Mouse (Mus musculus) embryonic facial prominence, embryonic 10.5 days (tissue): ENCODE data around the gene Ankle1. TPM values are rescaled to one million over a fixed set of nuclear protein-coding genes. Genes with fewer than 3 reads are reported as not detected.
A peak's percentile ranks its signal among the peaks of the same experiment; 100 is the strongest.

ENCODE experiments used
- DNase-seq: peaks from one replicate; pipeline ENCODE4 v3.0.0-alpha.2; 2017; ENCODE audit warnings: low spot score
- H3K27ac ChIP-seq: fragments of 300-500 bp; sonication (generic); replicated peaks from 2 replicates; pipeline ENCODE4 v1.5.1; 2016; ENCODE audit warnings: mild to moderate bottlenecking
- H3K27me3 ChIP-seq: fragments of 300-500 bp; sonication (generic); replicated peaks from 2 replicates; pipeline ENCODE4 v1.6.1; 2016; ENCODE audit warnings: low read depth, mild to moderate bottlenecking; ENCODE audit not compliant: poor library complexity, severe bottlenecking
- H3K36me3 ChIP-seq: fragments of 300-500 bp; sonication (generic); replicated peaks from 2 replicates; pipeline ENCODE4 v1.6.1; 2016; ENCODE audit warnings: mild to moderate bottlenecking, moderate library complexity
- H3K4me1 ChIP-seq: fragments of 300-500 bp; sonication (generic); 2 replicates; pipeline ENCODE4 v1.6.1; 2016
- H3K4me3 ChIP-seq: fragments of 300-500 bp; sonication (generic); 2 replicates; pipeline ENCODE4 v1.5.1; 2016; ENCODE audit warnings: mild to moderate bottlenecking, moderate library complexity
- H3K9me3 ChIP-seq: fragments of 300-500 bp; sonication (generic); 2 replicates; pipeline ENCODE4 v1.6.1; 2016; ENCODE audit warnings: mild to moderate bottlenecking
- WGBS: fragments of 180-500 bp; shearing (Covaris S2); methylation state at CpG from one replicate; pipeline ENCODE4 v1.1.7; 2016; 5-methylcytosine and 5-hydroxymethylcytosine counted together
- polyA plus RNA-seq: library from polyadenylated mRNA; unstranded; fragments of >200 nt; fragmentation: Nextera tagmentation; extraction: Ambion mirVana; gene quantifications from 2 replicates; pipeline ENCODE4 v1.2.1, GENCODE M21; 2016

Gene Ankle1
- polyA plus RNA-seq, 1 experiment from 2014 or later: 38.8 TPM

- H3K4me3 ChIP-seq: peak overlapping the region; percentile 52
- H3K9me3 ChIP-seq: no peaks in the 10 kb centered on the region
- H3K27me3 ChIP-seq: peaks cover 19% of the 10 kb centered on the region
- peak overlapping the region; percentile 72 for H3K27ac ChIP-seq
- DNase-seq: peak; percentile 74
- H3K36me3 ChIP-seq: peaks cover 70% of the 10 kb centered on the region
- 8% methylated on average over 74 of the region's 74 CpGs for WGBS
- H3K4me1 ChIP-seq: peaks cover 68% of the 10 kb centered on the region
Measured at GRCm38 (mm10) chr8:71375581-71376422, 30.0 kb upstream of the Ankle1 start.

- WGBS: 50% methylated on average over 8 of the region's 8 CpGs
- peaks cover 71% of the 10 kb centered on the region for H3K4me1 ChIP-seq
- peak overlapping the region; percentile 72; the same call in 1 of the 2 replicates for H3K27ac ChIP-seq
Measured at GRCm38 (mm10) chr8:71376423-71377030, 29.3 kb upstream of the Ankle1 start.

GRCm38 (mm10) chr8:71379008-71379407 is 26.8 kb upstream of the Ankle1 start:
- H3K36me3 ChIP-seq: peaks cover 51% of the 10 kb centered on the region
- H3K9me3 ChIP-seq: no peaks in the 10 kb centered on the region
- no peak for DNase-seq
- peak overlapping the region; percentile 82 for H3K4me3 ChIP-seq
- 44% methylated on average over 4 of the region's 4 CpGs for WGBS
- H3K27ac ChIP-seq: peak overlapping the region; percentile 97
- H3K27me3 ChIP-seq: peaks cover 19% of the 10 kb centered on the region
- peaks cover 88% of the 10 kb centered on the region for H3K4me1 ChIP-seq

More at GRCm38 (mm10) chr8:71376423-71377030, 29.3 kb upstream of the Ankle1 start:
- no peaks in the 10 kb centered on the region for H3K9me3 ChIP-seq
- peaks cover 19% of the 10 kb centered on the region for H3K27me3 ChIP-seq
- DNase-seq: no peak
- peak overlapping the region; percentile 52 for H3K4me3 ChIP-seq
- peaks cover 70% of the 10 kb centered on the region for H3K36me3 ChIP-seq

GRCm38 (mm10) chr8:71379512-71380075 is 26.2 kb upstream of the Ankle1 start:
- Histone ChIP-seq H3K4me1 (peaks cover 88% of the 10 kb centered on the region), H3K36me3 (peaks cover 45% of the 10 kb centered on the region), H3K27ac (peak overlapping the region; percentile 97), H3K4me3 (peak overlapping the region; percentile 82), H3K27me3 (peaks cover 19% of the 10 kb centered on the region), H3K9me3 (no peaks in the 10 kb centered on the region)
- no peak for DNase-seq
- WGBS: 23% methylated on average over 3 of the region's 3 CpGs

- peaks cover 79% of the 10 kb centered on the region for H3K4me1 ChIP-seq
Measured at GRCm38 (mm10) chr8:71380178-71381171, 25.3 kb upstream of the Ankle1 start.

GRCm38 (mm10) chr8:71381421-71381970 is 24.3 kb upstream of the Ankle1 start, which contains the start of gene Nr2f6:
Nr2f6 (minus strand) TSS chr8:71381960.
- H3K36me3 ChIP-seq: peaks cover 28% of the 10 kb centered on the region
- 4% methylated on average over 89 of the region's 89 CpGs for WGBS
- peaks cover 71% of the 10 kb centered on the region for H3K4me1 ChIP-seq
- peak within 1 kb of the TSS; percentile 97 for H3K27ac ChIP-seq
- H3K9me3 ChIP-seq: no peaks in the 10 kb centered on the region
- peaks cover 14% of the 10 kb centered on the region for H3K27me3 ChIP-seq
- peak within 1 kb of the TSS; percentile 82 for H3K4me3 ChIP-seq
- DNase-seq: peak; percentile 88

More at GRCm38 (mm10) chr8:71380178-71381171, 25.3 kb upstream of the Ankle1 start:
- Histone ChIP-seq H3K36me3 (peaks cover 36% of the 10 kb centered on the region), H3K4me3 (peak overlapping the region; percentile 82), H3K27ac (peak overlapping the region; percentile 97), H3K9me3 (no peaks in the 10 kb centered on the region), H3K27me3 (peaks cover 19% of the 10 kb centered on the region)
- WGBS: 1% methylated on average over 72 of the region's 72 CpGs
- peak; percentile 63 for DNase-seq

- H3K4me1 ChIP-seq: peaks cover 63% of the 10 kb centered on the region
- peaks cover 7% of the 10 kb centered on the region for H3K27me3 ChIP-seq
- H3K9me3 ChIP-seq: no peaks in the 10 kb centered on the region
- DNase-seq: peak; percentile 96
- 2% methylated on average over 64 of the region's 80 CpGs for WGBS
- peaks cover 20% of the 10 kb centered on the region for H3K36me3 ChIP-seq
- H3K27ac ChIP-seq: peak overlapping the region; percentile 97
- peak overlapping the region; percentile 82 for H3K4me3 ChIP-seq
Measured at GRCm38 (mm10) chr8:71381971-71382961, 23.5 kb upstream of the Ankle1 start.

GRCm38 (mm10) chr8:71383396-71383795 is 22.4 kb upstream of the Ankle1 start:
- Histone ChIP-seq H3K36me3 (peaks cover 9% of the 10 kb centered on the region), H3K27ac (peak overlapping the region; percentile 97), H3K4me3 (peak overlapping the region; percentile 32), H3K9me3 (no peaks in the 10 kb centered on the region), H3K4me1 (peaks cover 53% of the 10 kb centered on the region), H3K27me3 (no peaks in the 10 kb centered on the region)
- 4% methylated on average over 12 of the region's 12 CpGs for WGBS
- no peak for DNase-seq

GRCm38 (mm10) chr8:71383860-71384259 is 21.9 kb upstream of the Ankle1 start:
- H3K27ac ChIP-seq: peak overlapping the region; percentile 97
- no peak for DNase-seq
- H3K4me3 ChIP-seq: peak overlapping the region; percentile 32; the same call in 1 of the 2 replicates
- H3K4me1 ChIP-seq: peaks cover 48% of the 10 kb centered on the region
- WGBS: 65% methylated on average over 3 of the region's 3 CpGs
- no peaks in the 10 kb centered on the region for H3K27me3 ChIP-seq
- peaks cover 4% of the 10 kb centered on the region for H3K36me3 ChIP-seq
- H3K9me3 ChIP-seq: no peaks in the 10 kb centered on the region

- Histone ChIP-seq H3K9me3 (no peaks in the 10 kb centered on the region), H3K4me1 (peaks cover 33% of the 10 kb centered on the region), H3K27ac (peak overlapping the region; percentile 44; the same call in 1 of the 2 replicates), H3K27me3 (no peaks in the 10 kb centered on the region), H3K36me3 (no peaks in the 10 kb centered on the region), H3K4me3 (peak overlapping the region; percentile 6; the same call in 1 of the 2 replicates)
- no peak for DNase-seq
- WGBS: 73% methylated on average over 12 of the region's 12 CpGs
Measured at GRCm38 (mm10) chr8:71385212-71385835, 20.5 kb upstream of the Ankle1 start.
